Mouse (Mus musculus): ENCODE measurements around the gene Rpl36al.
A peak's percentile ranks its signal among the peaks of the same experiment; 100 is the strongest.

The Rpl36al gene

GRCm38 (mm10) chr12:69183583-69184308, at the start of gene Rpl36al, which contains the start of gene Mgat2:
Gene Rpl36al, minus strand, starts transcription at chr12:69184083.
Gene Mgat2, plus strand, starts transcription at chr12:69184157.
- peak; percentile 98 for DNase-seq (ENCODE audit: low read depth, low spot score)

DNA sequence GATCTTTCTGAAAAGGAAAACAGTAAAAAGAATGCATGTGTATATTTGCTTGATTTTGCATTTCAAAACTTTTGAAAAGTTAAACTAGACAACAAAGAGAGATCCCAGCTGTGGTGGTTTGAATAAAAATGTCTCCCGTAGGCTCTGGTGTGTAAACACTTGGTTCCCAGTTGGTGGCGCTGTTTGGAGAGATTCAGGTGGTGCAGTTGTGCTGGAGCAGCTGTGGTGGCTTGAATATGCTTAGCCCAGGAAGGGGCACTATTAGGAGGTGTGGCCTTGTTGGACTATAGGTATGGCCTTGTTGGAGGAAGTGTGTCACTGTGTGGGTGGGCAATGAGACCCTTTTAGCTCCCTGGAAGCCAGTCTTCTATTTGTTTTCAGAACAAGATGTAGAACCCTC, 45.4 kb upstream of the Rpl36al start:
- peak; percentile 68 for DNase-seq (ENCODE audit: low read depth, low spot score)

GRCm38 (mm10) chr12:69227776-69228466, 44.0 kb upstream of the Rpl36al start, which contains the start of gene Pole2:
Gene Pole2, minus strand, starts transcription at chr12:69228195.
- peak; percentile 87 for DNase-seq (ENCODE audit: low read depth, low spot score)

DNA sequence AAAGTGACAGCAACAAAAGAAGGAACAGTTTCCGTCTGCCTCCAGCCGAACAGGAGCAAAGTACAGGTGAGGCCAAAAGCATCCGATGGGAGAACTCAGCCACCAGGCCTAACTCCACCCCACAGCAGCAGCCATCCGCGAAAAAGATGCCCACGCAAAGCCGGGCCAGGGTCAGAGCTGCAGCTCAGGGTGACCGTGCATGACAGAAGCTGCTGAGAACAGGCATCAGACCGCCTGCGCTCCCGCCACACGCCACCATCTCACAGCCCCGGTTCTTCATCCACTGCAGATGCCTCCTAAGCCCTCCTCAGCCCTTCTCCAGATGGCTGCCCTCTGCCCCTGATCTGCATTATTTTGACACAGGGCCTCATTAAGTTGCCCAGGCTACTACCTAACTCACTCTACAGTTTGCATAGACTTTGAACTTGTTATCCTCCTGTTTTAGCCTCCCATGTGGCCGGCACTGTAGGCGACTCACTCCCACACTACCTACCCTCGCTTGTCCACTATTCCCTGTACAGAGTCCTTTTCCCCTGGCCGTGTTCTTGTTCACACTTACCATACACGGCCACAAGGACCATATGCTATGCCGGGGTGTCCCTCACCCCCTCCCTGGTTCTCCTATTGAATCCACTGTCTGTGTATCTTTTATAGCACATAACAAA, 36.9 kb upstream of the Rpl36al start:
- no peak for DNase-seq (ENCODE audit: low read depth, low spot score)

GRCm38 (mm10) chr12:69216587-69216986, 32.7 kb upstream of the Rpl36al start:
- no peak for DNase-seq (ENCODE audit: low read depth, low spot score)

- DNase-seq (ENCODE audit: low read depth, low spot score) = no peak
Measured at GRCm38 (mm10) chr12:69215000-69215785, 31.3 kb upstream of the Rpl36al start.

DNA sequence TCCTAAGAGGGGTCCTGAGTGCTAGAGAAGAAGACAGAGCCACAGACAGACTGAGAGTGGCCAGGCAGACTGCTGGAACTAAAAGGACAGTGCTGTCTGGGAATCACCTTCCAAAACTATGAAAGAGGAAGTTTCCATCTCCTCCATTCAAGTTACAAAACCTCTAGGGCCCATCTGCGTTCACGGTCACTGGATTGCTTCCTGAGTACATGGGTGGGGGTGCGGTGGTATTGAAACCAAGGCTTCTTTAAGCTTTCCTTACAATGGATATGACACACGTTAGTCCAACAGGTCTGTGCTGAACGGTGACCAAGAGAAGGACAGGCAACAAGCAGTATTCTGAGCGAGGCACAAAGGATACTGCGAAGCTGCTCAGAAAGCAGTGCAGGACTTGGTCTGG, 30.5 kb upstream of the Rpl36al start:
- DNase-seq (ENCODE audit: low read depth, low spot score) = no peak

GRCm38 (mm10) chr12:69213186-69213777, 29.4 kb upstream of the Rpl36al start:
- no peak for DNase-seq (ENCODE audit: low read depth, low spot score)

GRCm38 (mm10) chr12:69211057-69211456, 27.2 kb upstream of the Rpl36al start:
- DNase-seq (ENCODE audit: low read depth, low spot score) = peak; percentile 37

DNA sequence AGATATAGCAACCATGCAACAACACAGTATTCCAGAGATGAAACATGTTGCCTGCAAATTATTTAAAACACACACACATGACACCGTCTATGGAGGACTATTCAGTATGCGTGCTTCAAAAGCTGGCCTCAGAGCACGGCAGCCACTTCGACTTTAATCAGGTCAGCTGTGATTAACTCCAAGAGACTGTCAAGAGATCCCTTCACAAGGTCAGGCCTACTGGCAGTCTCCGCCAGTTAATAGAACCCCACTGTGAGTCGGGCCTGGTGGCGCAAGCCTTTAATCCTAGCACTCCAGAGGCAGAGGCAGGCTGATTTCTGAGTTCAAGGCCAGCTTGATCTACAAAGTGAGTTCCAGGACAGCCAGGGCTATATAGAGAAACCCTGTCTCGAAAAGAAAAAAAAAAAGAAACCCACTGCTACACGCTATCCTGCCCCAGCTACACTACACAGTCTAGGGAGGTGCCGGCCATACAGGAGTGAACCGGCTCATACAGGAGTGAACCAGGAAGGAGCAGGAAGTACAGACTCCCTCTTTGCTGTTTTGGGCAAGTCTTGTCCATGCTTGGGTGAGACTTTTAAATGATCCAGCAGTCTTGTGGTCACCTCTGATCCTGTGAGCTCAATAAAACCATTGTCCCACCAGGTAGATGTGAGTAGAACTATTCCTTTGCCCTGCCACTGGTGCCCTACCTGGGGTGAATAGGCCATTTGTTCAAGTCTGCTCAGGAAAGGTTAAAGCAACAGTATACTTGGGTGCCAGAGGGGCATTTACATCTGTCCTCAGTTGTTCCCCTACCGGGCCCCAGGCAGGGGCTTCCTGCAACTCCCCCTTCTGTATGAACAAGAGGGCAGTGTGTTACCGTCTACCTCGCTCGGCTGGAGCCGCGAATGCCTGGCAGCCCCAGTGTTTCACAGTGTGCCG, 26.4 kb upstream of the Rpl36al start:
- no peak for DNase-seq (ENCODE audit: low read depth, low spot score)

DNA sequence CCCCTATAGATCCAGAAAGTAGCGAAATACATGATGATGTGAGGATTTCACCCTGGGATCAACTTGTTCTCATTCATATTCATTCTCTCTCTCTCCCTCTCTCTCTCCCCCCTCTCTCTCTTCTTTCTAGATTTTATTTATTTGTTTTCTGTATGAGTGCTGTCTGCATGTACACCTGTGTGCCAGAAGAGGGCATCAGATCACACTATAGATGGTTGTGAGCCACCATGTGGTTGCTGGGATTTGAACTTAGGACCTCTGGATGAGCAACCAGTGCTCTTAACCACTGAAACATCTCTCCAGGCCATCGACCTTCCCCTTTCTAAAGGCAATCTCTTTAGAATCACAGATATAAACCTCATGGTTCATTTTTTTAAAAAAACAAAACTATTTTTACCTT, 24.6 kb upstream of the Rpl36al start:
- DNase-seq (ENCODE audit: low read depth, low spot score) = peak; percentile 23

- no peak for DNase-seq (ENCODE audit: low read depth, low spot score)
Measured at GRCm38 (mm10) chr12:69207926-69208325, 24.0 kb upstream of the Rpl36al start.

GRCm38 (mm10) chr12:69207396-69207795, 23.5 kb upstream of the Rpl36al start:
- DNase-seq (ENCODE audit: low read depth, low spot score) = no peak

GRCm38 (mm10) chr12:69204052-69204833, 20.4 kb upstream of the Rpl36al start, which contains the start of gene Gm49384:
Gene Gm49384, minus strand, starts transcription at chr12:69204267.
- peak; percentile 43 for DNase-seq (ENCODE audit: low read depth, low spot score)

- DNase-seq (ENCODE audit: low read depth, low spot score) = no peak
Measured at GRCm38 (mm10) chr12:69198985-69199384, 15.1 kb upstream of the Rpl36al start.

GRCm38 (mm10) chr12:69198164-69198535, 14.3 kb upstream of the Rpl36al start, which contains the start of gene Dnaaf2:
Gene Dnaaf2, minus strand, starts transcription at chr12:69198429.
- DNase-seq (ENCODE audit: low read depth, low spot score) = no peak

DNA sequence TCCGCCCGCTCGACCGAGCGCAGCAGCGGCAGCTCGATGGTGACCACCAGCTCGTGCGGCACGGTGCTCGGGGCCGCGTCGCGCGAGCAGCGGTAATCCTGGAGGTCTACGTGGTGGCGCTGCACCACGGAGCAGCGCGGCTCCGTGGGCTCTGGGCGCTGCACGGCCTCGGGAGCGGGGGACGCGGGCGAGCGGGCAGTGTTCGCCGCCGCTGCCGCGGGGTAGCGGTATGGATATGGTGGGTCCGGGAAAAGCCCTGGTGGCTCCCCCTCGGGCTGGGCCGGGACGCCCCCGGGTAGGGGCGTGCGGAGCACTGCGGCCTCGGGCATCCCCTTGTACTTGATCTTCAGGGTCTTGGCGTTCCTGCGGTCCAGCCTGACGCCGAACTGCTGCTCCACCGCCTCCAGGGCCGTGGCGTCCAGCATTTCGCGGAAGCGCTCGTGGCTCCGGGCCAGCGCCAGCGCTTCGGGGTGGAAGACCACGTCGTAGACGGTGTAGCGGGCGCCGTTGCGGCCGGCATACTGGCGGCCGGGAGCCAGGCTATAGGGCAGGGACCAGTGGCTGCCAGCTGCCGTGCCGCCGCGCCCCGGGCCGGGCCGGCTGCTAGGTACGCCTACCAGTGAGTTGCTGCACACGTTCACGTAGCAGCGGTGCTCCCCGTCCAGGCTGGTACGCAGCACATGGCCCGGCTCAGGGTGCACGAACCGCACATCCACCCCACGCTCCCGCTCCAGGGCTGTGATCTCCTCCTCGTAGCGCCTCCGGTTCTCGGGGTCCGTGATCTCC, 13.7 kb upstream of the Rpl36al start:
- peak; percentile 79 for DNase-seq (ENCODE audit: low read depth, low spot score)

Data from CD4-positive helper T cell, adult 2 months (primary cell).